Mouse (Mus musculus) forebrain, embryonic 14.5 days (tissue): ENCODE measurements around the gene Cisd2. TPM values are rescaled to one million over a fixed set of nuclear protein-coding genes. Genes with fewer than 3 reads are reported as not detected.
A peak's percentile ranks its signal among the peaks of the same experiment; 100 is the strongest.

Experiments
- ATAC-seq: fragments of 200-750 bp; cut with Nextera tagmentation; 2 replicates; pipeline ENCODE4 v1.8.0; 2017; ENCODE audit warnings: mild to moderate bottlenecking, moderate library complexity
- DNase-seq: peaks from one replicate; pipeline ENCODE4 v3.0.0-alpha.2; 2015; ENCODE audit warnings: low spot score
- H3K27ac ChIP-seq: fragments of 300-500 bp; sonication (generic); 2 replicates; pipeline ENCODE4 v1.5.1; 2014; ENCODE audit warnings: low read depth, mild to moderate bottlenecking, control low read depth, low read length, moderate library complexity
- H3K27me3 ChIP-seq: fragments of 300-500 bp; sonication (generic); replicated peaks from 2 replicates; pipeline ENCODE4 v1.6.1; 2014; ENCODE audit warnings: low read length, control low read depth, mixed read lengths; ENCODE audit not compliant: control insufficient read depth, insufficient read depth
- H3K36me3 ChIP-seq: fragments of 300-500 bp; sonication (generic); 2 replicates; pipeline ENCODE4 v1.6.1; 2014; ENCODE audit warnings: low read length, control low read depth; ENCODE audit not compliant: control insufficient read depth, insufficient read depth
- H3K4me1 ChIP-seq: fragments of 300-500 bp; sonication (generic); 2 replicates; pipeline ENCODE4 v1.6.1; 2014; ENCODE audit warnings: antibody characterized with exemption, low read length, control low read depth; ENCODE audit not compliant: control insufficient read depth, insufficient read depth
- H3K4me2 ChIP-seq: fragments of 300-500 bp; sonication (generic); 2 replicates; pipeline ENCODE4 v1.6.1; 2014; ENCODE audit warnings: mild to moderate bottlenecking, control low read depth, low read length
- H3K4me3 ChIP-seq: fragments of 300-500 bp; sonication (generic); 2 replicates; pipeline ENCODE4 v1.5.1; 2014; ENCODE audit warnings: low read depth, low read length, control low read depth
- H3K9ac ChIP-seq: fragments of 300-500 bp; sonication (generic); 2 replicates; pipeline ENCODE4 v1.6.1; 2014; ENCODE audit warnings: mild to moderate bottlenecking, low read length, control low read depth, moderate library complexity
- H3K9me3 ChIP-seq: fragments of 300-500 bp; sonication (generic); replicated peaks from 2 replicates; pipeline ENCODE4 v1.6.1; 2016; ENCODE audit warnings: low read length, control low read depth, mixed read lengths; ENCODE audit not compliant: control insufficient read depth
- WGBS: fragments of 180-500 bp; shearing (Covaris S2); extraction: QIAGEN DNeasy Blood & Tissue Kit; methylation state at CpG from one replicate; pipeline ENCODE4 v1.1.7; 2014; 5-methylcytosine and 5-hydroxymethylcytosine counted together
- polyA plus RNA-seq: library from polyadenylated mRNA; unstranded; fragments of >200 nt; fragmentation: Nextera tagmentation; extraction: Ambion mirVana; gene quantifications from 2 replicates; pipeline ENCODE4 v1.2.1, GENCODE M21; 2014

The Cisd2 gene
- polyA plus RNA-seq, 1 experiment from 2014 or later: 42.5 TPM

DNA sequence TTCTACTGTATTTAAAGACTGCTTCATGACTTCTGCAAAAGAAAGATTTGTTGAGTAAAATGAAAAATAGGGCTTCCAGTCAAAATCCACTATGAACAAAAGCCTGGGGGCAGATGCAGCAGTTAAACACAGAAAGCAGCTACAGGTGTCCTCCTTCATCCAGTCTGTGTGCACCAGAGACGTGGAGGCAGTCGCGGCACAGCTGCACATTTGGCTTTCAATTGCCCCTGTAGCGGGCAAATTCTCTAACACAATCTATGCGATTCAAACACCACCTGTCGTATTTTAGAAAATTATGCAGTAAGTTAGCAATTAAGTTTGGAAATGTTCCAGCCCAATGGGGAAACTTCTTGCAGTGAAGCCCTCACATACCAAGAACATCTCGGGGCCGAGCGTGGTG lies 20.5 kb downstream of the Cisd2 start:
- no peak overlapping the region for H3K4me3 ChIP-seq
- ATAC-seq (0 out of 2 replicates have a peak, but pooled peaks have one; percentile 35), DNase-seq (peak; percentile 39)
- 71% methylated on average over 9 of the region's 9 CpGs for WGBS
- H3K4me2 ChIP-seq: no peak overlapping the region
- no peaks in the 10 kb centered on the region for H3K27me3 ChIP-seq
- H3K27ac ChIP-seq: no peak overlapping the region
- H3K4me1 ChIP-seq: peaks cover 7% of the 10 kb centered on the region; the same call in 1 of the 2 replicates
- no peak overlapping the region for H3K9ac ChIP-seq
- H3K36me3 ChIP-seq: peaks cover 15% of the 10 kb centered on the region; the same call in 1 of the 2 replicates
- no peaks in the 10 kb centered on the region for H3K9me3 ChIP-seq

DNA sequence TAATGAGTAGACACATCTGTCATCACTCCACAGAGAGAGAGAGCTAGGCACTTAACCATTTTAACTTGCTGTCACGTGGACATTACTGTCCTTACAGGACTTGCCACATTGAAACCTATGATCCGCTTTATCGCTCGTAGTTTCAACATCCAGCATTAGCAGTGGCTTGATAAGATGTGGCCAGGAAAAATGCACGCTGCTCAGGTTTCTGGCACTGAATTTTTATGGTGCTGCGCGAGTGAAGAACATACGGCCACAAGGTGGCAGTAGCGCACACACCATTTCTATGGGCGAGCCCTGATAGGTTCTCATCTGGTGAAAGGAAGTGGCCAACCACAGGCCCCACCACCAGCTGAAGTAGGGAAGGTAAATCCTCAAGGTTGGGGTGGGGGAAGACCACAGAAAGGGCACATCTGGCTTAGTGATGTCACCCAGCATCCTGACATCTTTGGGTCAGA lies 21.5 kb downstream of the Cisd2 start:
- H3K9me3 ChIP-seq: no peaks in the 10 kb centered on the region
- H3K27ac ChIP-seq: no peak overlapping the region
- peaks cover 14% of the 10 kb centered on the region; the same call in 1 of the 2 replicates for H3K36me3 ChIP-seq
- DNase-seq (peak; percentile 91), ATAC-seq (peak; percentile 84)
- no peak overlapping the region for H3K9ac ChIP-seq
- H3K4me3 ChIP-seq: no peak overlapping the region
- H3K4me1 ChIP-seq: peaks cover 7% of the 10 kb centered on the region; the same call in 1 of the 2 replicates
- 14% methylated on average over 10 of the region's 10 CpGs for WGBS
- no peak overlapping the region for H3K4me2 ChIP-seq
- H3K27me3 ChIP-seq: no peaks in the 10 kb centered on the region

DNA sequence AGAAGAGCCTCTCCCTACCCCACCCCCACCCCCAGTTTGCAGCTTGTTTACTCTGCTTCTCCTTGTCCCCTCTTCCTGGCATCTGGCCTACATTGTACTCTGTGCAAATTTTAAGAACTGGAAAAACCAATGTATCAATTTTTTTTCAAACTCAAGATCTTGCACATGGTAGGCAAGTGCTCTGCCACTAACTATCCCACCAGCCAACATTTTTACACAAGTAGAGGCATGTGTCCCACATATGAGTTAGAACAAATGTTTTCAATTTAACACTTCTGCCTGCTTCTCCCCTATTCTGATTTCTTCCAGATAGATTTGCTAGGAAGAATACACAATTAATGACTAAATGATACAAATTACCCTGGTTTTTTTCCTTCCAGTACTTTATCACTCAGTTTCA lies 26.6 kb downstream of the Cisd2 start:
- Histone ChIP-seq H3K27me3 (no peaks in the 10 kb centered on the region), H3K36me3 (no peaks in the 10 kb centered on the region), H3K4me1 (0 out of 2 replicates have a peak, but pooled peaks cover 4% of the 10 kb centered on the region), H3K4me2 (no peak overlapping the region), H3K9ac (no peak overlapping the region), H3K9me3 (no peaks in the 10 kb centered on the region), H3K4me3 (no peak overlapping the region), H3K27ac (no peak overlapping the region)
- no peak for DNase-seq
- ATAC-seq: no peak

DNA sequence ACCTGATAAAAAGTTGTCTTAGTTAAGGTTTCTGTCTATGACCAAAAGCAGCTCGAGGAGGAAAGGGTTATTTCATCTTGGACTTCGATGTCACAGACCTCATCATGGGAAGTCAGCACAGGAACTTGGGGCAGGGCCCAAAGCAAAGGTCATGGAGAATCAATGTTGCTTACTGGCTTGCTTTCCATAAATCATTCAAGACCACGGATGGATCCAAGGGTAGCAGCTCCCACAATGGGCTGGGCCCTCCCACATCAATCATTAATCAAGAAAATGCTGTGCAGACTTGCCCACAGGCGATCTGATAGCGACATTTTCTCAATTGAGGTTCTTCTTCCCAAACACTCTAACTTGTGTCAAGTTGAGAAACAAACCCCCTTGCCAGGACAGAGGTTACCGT lies 27.6 kb downstream of the Cisd2 start:
- H3K9me3 ChIP-seq: no peaks in the 10 kb centered on the region
- DNase-seq (no peak), ATAC-seq (no peak)
- H3K36me3 ChIP-seq: no peaks in the 10 kb centered on the region
- H3K4me1 ChIP-seq: 0 out of 2 replicates have a peak, but pooled peaks cover 4% of the 10 kb centered on the region
- WGBS: 76% methylated on average over 6 of the region's 6 CpGs
- H3K4me2 ChIP-seq: no peak overlapping the region
- H3K9ac ChIP-seq: no peak overlapping the region
- no peaks in the 10 kb centered on the region for H3K27me3 ChIP-seq
- H3K27ac ChIP-seq: no peak overlapping the region
- H3K4me3 ChIP-seq: no peak overlapping the region

DNA sequence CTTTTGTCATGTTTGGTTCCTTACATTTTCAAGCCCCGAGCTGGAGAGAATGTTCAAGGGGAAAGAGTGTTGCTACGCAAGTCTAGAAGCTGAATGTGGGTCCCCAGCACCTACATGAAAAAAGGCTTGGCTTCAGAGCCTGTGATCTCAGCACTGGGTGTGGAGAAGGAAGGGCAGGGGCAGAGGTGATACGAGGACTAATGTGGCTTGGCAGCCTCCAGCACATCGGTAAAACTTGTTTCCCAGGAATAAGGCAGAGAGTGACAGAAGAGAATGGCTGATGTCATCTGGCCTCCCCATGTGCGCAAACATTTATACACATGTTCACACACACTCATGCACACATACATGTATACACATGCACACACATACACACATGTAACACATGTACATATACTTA lies 28.6 kb downstream of the Cisd2 start:
- Histone ChIP-seq H3K27ac (no peak overlapping the region), H3K36me3 (no peaks in the 10 kb centered on the region), H3K27me3 (no peaks in the 10 kb centered on the region), H3K9me3 (no peaks in the 10 kb centered on the region), H3K4me2 (no peak overlapping the region), H3K9ac (no peak overlapping the region), H3K4me1 (0 out of 2 replicates have a peak, but pooled peaks cover 3% of the 10 kb centered on the region), H3K4me3 (no peak overlapping the region)
- DNase-seq: no peak
- ATAC-seq: no peak
- WGBS: 88% methylated on average over 5 of the region's 5 CpGs

DNA sequence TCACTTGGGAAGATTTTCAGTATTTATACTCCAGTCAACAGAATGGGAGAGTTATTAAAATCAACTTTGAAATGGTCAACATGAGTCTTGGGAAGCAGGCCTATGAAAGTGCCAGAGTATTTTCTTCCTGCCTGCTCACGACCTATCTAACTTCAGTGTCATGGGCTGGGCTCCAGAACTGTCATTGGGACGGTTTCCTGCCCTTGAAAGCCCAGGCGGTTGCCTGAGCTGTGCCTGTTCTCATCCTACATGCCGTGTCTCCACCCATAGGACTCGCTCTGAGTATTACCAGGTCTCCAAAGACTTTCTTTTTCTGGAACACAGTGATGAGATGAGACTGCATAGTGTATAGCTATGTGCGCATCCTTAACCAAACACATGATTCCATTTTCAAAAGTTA lies 30.5 kb downstream of the Cisd2 start:
- 91% methylated on average over 6 of the region's 6 CpGs for WGBS
- no peaks in the 10 kb centered on the region for H3K36me3 ChIP-seq
- H3K4me3 ChIP-seq: no peak overlapping the region
- H3K4me1 ChIP-seq: no peaks in the 10 kb centered on the region
- no peaks in the 10 kb centered on the region for H3K9me3 ChIP-seq
- ATAC-seq (no peak), DNase-seq (no peak)
- no peak overlapping the region for H3K27ac ChIP-seq
- H3K27me3 ChIP-seq: no peaks in the 10 kb centered on the region
- no peak overlapping the region for H3K4me2 ChIP-seq
- H3K9ac ChIP-seq: no peak overlapping the region

DNA sequence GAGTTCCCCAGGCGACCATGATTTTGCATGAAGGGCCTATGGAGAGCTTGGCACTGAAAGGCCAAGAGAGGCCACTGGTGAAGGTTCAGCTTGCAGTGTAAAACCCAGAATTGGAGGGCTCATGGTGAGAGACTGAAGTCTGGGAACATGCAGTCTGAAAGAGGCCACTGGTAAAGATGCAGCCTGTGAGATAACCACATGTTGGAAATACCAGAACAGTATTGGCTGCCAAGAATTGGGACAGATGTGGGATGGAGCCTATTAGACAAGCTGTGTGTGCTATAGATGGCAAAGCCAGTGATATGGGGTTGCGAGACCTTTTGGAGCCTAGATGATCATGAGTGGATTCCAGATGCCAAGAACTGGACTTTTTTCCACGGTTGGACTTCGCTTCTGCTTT lies 43.9 kb downstream of the Cisd2 start:
- ATAC-seq: no peak

DNA sequence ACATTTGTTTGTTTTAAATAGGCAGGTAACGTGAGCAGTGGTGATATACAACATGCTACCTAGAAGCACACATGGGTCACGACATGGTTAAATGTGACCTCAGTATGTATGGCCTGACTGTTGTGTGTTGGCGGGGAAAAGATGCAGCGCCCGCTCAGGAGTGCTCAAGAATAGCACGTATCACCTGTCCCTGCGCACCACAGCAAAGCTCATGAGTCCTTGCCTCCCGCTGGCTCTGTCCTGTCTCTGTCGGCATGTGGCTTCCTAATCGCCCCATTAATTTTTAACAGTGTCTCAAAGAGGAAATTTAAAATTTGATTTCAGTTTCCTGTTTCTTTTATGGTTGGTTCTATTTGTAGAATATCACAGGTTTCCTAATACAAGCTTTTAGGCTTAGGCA lies 46.3 kb downstream of the Cisd2 start:
- Histone ChIP-seq H3K36me3 (no peaks in the 10 kb centered on the region), H3K4me2 (no peak overlapping the region), H3K4me1 (no peaks in the 10 kb centered on the region), H3K9ac (no peak overlapping the region), H3K4me3 (no peak overlapping the region), H3K9me3 (no peaks in the 10 kb centered on the region), H3K27ac (no peak overlapping the region), H3K27me3 (no peaks in the 10 kb centered on the region)
- 86% methylated on average over 10 of the region's 10 CpGs for WGBS
- DNase-seq: no peak
- ATAC-seq: no peak

More for the DNA sequence above, 43.9 kb downstream of the Cisd2 start:
- Histone ChIP-seq H3K9me3 (no peaks in the 10 kb centered on the region), H3K4me3 (no peak overlapping the region), H3K4me2 (no peak overlapping the region), H3K9ac (no peak overlapping the region), H3K36me3 (no peaks in the 10 kb centered on the region), H3K27ac (no peak overlapping the region), H3K27me3 (no peaks in the 10 kb centered on the region), H3K4me1 (no peaks in the 10 kb centered on the region)
- no peak for DNase-seq
- 97% methylated on average over 4 of the region's 4 CpGs for WGBS

DNA sequence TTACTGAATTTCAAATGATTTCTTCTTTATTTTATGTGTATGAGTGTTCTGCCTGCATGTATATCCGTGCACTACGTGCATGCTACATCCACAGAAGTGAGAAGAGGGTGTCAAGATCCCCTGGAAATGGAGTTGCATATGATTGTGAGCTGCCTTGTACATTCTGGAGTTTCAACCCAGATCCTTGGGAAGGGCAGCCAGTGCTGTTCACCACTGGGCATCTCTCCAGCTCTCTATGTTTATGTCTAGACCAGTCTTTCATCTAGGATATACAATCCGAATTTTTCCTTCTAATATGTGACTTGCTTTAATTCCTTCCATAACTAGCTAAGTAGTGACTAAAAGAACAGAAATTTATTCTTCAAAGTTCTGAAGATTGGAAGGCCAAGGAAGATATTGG lies 47.9 kb downstream of the Cisd2 start:
- DNase-seq (no peak), ATAC-seq (no peak)
- H3K4me1 ChIP-seq: no peaks in the 10 kb centered on the region
- WGBS: 80% methylated on average over 3 of the region's 3 CpGs
- no peak overlapping the region for H3K4me3 ChIP-seq
- H3K9ac ChIP-seq: no peak overlapping the region
- no peaks in the 10 kb centered on the region for H3K36me3 ChIP-seq
- no peaks in the 10 kb centered on the region for H3K27me3 ChIP-seq
- H3K4me2 ChIP-seq: no peak overlapping the region
- H3K27ac ChIP-seq: no peak overlapping the region
- no peaks in the 10 kb centered on the region for H3K9me3 ChIP-seq
